Mouse (Mus musculus): ENCODE results near the gene Hipk1. TPM values are rescaled to one million over a fixed set of nuclear protein-coding genes. Genes with fewer than 3 reads are reported as not detected.
"Not testable (repeated sequence)": the region's sequence is repeated elsewhere in the genome, so short reads cannot be mapped to it uniquely, and the experiment has no call there.

Hipk1 gene
- polyA plus RNA-seq, 1 experiment from 2014 or later = 8.3 TPM

GRCm38 (mm10) chr3:103835272-103835950 lies 44.0 kb upstream of the Hipk1 start:
- no peak overlapping the region for H3K27ac ChIP-seq (ENCODE audit: low read depth)
- WGBS (ENCODE audit: insufficient replicate concordance) = 75% methylated on average over 6 of the region's 6 CpGs
- ATAC-seq = no peak

GRCm38 (mm10) chr3:103834001-103834400 lies 42.6 kb upstream of the Hipk1 start:
- Histone ChIP-seq H3K4me3 (ENCODE audit: low read depth, low read length) (no peak overlapping the region), H3K9me3 (ENCODE audit: low read length) (no peaks in the 10 kb centered on the region), H3K4me1 (ENCODE audit: insufficient read depth) (peaks cover 11% of the 10 kb centered on the region), H3K36me3 (replicated peaks; ENCODE audit: insufficient read depth, low read length) (no peaks in the 10 kb centered on the region), H3K27ac (ENCODE audit: low read depth) (no peak overlapping the region), H3K4me2 (ENCODE audit: low read depth, low read length) (no peak overlapping the region), H3K27me3 (ENCODE audit: insufficient read depth, low read length) (no peaks in the 10 kb centered on the region), H3K9ac (replicated peaks) (no peak overlapping the region)
- 83% methylated on average over 2 of the region's 2 CpGs for WGBS (ENCODE audit: insufficient replicate concordance)
- no peak for TF ChIP-seq CTCF (IDR thresholded peaks at IDR 0.05; ENCODE audit: low read depth)
- no peak for TF ChIP-seq EP300 (IDR thresholded peaks at IDR 0.05; ENCODE audit: low read depth)
- ATAC-seq = no peak
- no peak for DNase-seq

More at GRCm38 (mm10) chr3:103835272-103835950, 44.0 kb upstream of the Hipk1 start:
- Histone ChIP-seq H3K36me3 (replicated peaks; ENCODE audit: insufficient read depth, low read length) (no peaks in the 10 kb centered on the region), H3K9me3 (ENCODE audit: low read length) (no peaks in the 10 kb centered on the region), H3K27me3 (ENCODE audit: insufficient read depth, low read length) (no peaks in the 10 kb centered on the region), H3K9ac (replicated peaks) (no peak overlapping the region), H3K4me1 (ENCODE audit: insufficient read depth) (peaks cover 11% of the 10 kb centered on the region), H3K4me3 (ENCODE audit: low read depth, low read length) (no peak overlapping the region), H3K4me2 (ENCODE audit: low read depth, low read length) (no peak overlapping the region)
- no peak for DNase-seq
- TF ChIP-seq CTCF (IDR thresholded peaks at IDR 0.05; ENCODE audit: low read depth) (no peak), EP300 (IDR thresholded peaks at IDR 0.05; ENCODE audit: low read depth) (no peak)

- ATAC-seq (no peak), DNase-seq (no peak)
- no peak within 1 kb of the TSS for H3K9ac ChIP-seq (replicated peaks)
- H3K36me3 ChIP-seq (replicated peaks; ENCODE audit: insufficient read depth, low read length) = no peaks in the 10 kb centered on the region
- H3K27ac ChIP-seq (ENCODE audit: low read depth) = no peak within 1 kb of the TSS
- H3K4me1 ChIP-seq (ENCODE audit: insufficient read depth) = peaks cover 11% of the 10 kb centered on the region
- TF ChIP-seq CTCF (IDR thresholded peaks at IDR 0.05; ENCODE audit: low read depth) (no peak), EP300 (IDR thresholded peaks at IDR 0.05; ENCODE audit: low read depth) (peak; percentile 49; the same call in 1 of the 2 replicates)
- H3K27me3 ChIP-seq (ENCODE audit: insufficient read depth, low read length) = no peaks in the 10 kb centered on the region
- 0 out of 2 replicates have a peak within 1 kb of the TSS, but pooled peaks have one; percentile 26 for H3K4me2 ChIP-seq (ENCODE audit: low read depth, low read length)
- H3K9me3 ChIP-seq (ENCODE audit: low read length) = no peaks in the 10 kb centered on the region
- no peak within 1 kb of the TSS for H3K4me3 ChIP-seq (ENCODE audit: low read depth, low read length)
Observed at GRCm38 (mm10) chr3:103832426-103832825, 41.1 kb upstream of the Hipk1 start, which contains the start of gene Bcl2l15. Gene Bcl2l15 (plus strand): TSS chr3:103832601.

- Histone ChIP-seq H3K36me3 (replicated peaks; ENCODE audit: insufficient read depth, low read length) (no peaks in the 10 kb centered on the region; the same call in 1 of the 2 replicates), H3K4me1 (ENCODE audit: insufficient read depth) (peaks cover 11% of the 10 kb centered on the region), H3K4me3 (ENCODE audit: low read depth, low read length) (no peak overlapping the region), H3K9me3 (ENCODE audit: low read length) (no peaks in the 10 kb centered on the region), H3K9ac (replicated peaks) (no peak overlapping the region), H3K4me2 (ENCODE audit: low read depth, low read length) (no peak overlapping the region), H3K27me3 (ENCODE audit: insufficient read depth, low read length) (no peaks in the 10 kb centered on the region), H3K27ac (ENCODE audit: low read depth) (no peak overlapping the region)
- ATAC-seq (no peak), DNase-seq (no peak)
- WGBS (ENCODE audit: insufficient replicate concordance) = 85% methylated on average over 7 of the region's 7 CpGs
- TF ChIP-seq EP300 (IDR thresholded peaks at IDR 0.05; ENCODE audit: low read depth) (no peak), CTCF (IDR thresholded peaks at IDR 0.05; ENCODE audit: low read depth) (no peak)
Observed at GRCm38 (mm10) chr3:103831146-103831545, 39.8 kb upstream of the Hipk1 start.

GRCm38 (mm10) chr3:103830681-103831080 lies 39.3 kb upstream of the Hipk1 start:
- DNase-seq; H3K4me2 ChIP-seq (ENCODE audit: low read depth, low read length); H3K27ac ChIP-seq (ENCODE audit: low read depth); H3K27me3 ChIP-seq (ENCODE audit: insufficient read depth, low read length); H3K4me3 ChIP-seq (ENCODE audit: low read depth, low read length); ATAC-seq; H3K9me3 ChIP-seq (ENCODE audit: low read length); H3K36me3 ChIP-seq (replicated peaks; ENCODE audit: insufficient read depth, low read length); H3K9ac ChIP-seq (replicated peaks): not testable (repeated sequence)
- 67% methylated on average over 1 of the region's 1 CpGs for WGBS (ENCODE audit: insufficient replicate concordance)
- H3K4me1 ChIP-seq (ENCODE audit: insufficient read depth) = peaks cover 11% of the 10 kb centered on the region

GRCm38 (mm10) chr3:103829036-103829435 lies 37.7 kb upstream of the Hipk1 start:
- no peak for ATAC-seq
- TF ChIP-seq EP300 (IDR thresholded peaks at IDR 0.05; ENCODE audit: low read depth) (no peak), CTCF (IDR thresholded peaks at IDR 0.05; ENCODE audit: low read depth) (no peak)
- WGBS (ENCODE audit: insufficient replicate concordance) = 80% methylated on average over 3 of the region's 3 CpGs

More at GRCm38 (mm10) chr3:103829036-103829435, 37.7 kb upstream of the Hipk1 start:
- Histone ChIP-seq H3K36me3 (replicated peaks; ENCODE audit: insufficient read depth, low read length) (no peaks in the 10 kb centered on the region; the same call in 1 of the 2 replicates), H3K9me3 (ENCODE audit: low read length) (no peaks in the 10 kb centered on the region), H3K4me1 (ENCODE audit: insufficient read depth) (peaks cover 11% of the 10 kb centered on the region), H3K4me3 (ENCODE audit: low read depth, low read length) (no peak overlapping the region), H3K27me3 (ENCODE audit: insufficient read depth, low read length) (no peaks in the 10 kb centered on the region), H3K9ac (replicated peaks) (no peak overlapping the region), H3K4me2 (ENCODE audit: low read depth, low read length) (no peak overlapping the region), H3K27ac (ENCODE audit: low read depth) (no peak overlapping the region)
- DNase-seq = no peak

All from liver, postnatal 0 days (tissue).